Mouse (Mus musculus) E14TG2a.4 (cell line): ENCODE data around the gene Pik3ip1.

ENCODE experiments used
- H3K27me3 ChIP-seq: 2 replicates; pipeline ENCODE4 v1.6.1; 2014; ENCODE audit warnings: low read length, control low read depth; ENCODE audit not compliant: insufficient read depth
- H3K36me3 ChIP-seq: 2 replicates; pipeline ENCODE4 v1.6.1; 2014; ENCODE audit warnings: low read length, control low read depth; ENCODE audit not compliant: insufficient read depth
- H3K4me1 ChIP-seq: replicated peaks from 2 replicates; pipeline ENCODE4 v1.6.1; 2014; ENCODE audit warnings: low read depth, low read length, control low read depth
- H3K4me3 ChIP-seq: replicated peaks from 2 replicates; pipeline ENCODE4 v1.5.1; 2014; ENCODE audit warnings: mild to moderate bottlenecking, low read length
- H3K9me3 ChIP-seq: 2 replicates; pipeline ENCODE4 v1.6.1; 2014; ENCODE audit warnings: low read length, control low read depth
- CTCF ChIP-seq: conservative IDR thresholded peaks from 2 replicates; pipeline ENCODE4 v1.5.1; 2014; ENCODE audit warnings: low read length
- NANOG ChIP-seq: IDR thresholded peaks from 2 replicates; pipeline ENCODE4 v1.6.1; 2014; ENCODE audit warnings: borderline replicate concordance, low read length, mixed read lengths
- POU5F1 ChIP-seq: IDR thresholded peaks from 2 replicates; pipeline ENCODE4 v1.6.1; 2014; ENCODE audit warnings: low read length, borderline replicate concordance

Gene Pik3ip1

DNA sequence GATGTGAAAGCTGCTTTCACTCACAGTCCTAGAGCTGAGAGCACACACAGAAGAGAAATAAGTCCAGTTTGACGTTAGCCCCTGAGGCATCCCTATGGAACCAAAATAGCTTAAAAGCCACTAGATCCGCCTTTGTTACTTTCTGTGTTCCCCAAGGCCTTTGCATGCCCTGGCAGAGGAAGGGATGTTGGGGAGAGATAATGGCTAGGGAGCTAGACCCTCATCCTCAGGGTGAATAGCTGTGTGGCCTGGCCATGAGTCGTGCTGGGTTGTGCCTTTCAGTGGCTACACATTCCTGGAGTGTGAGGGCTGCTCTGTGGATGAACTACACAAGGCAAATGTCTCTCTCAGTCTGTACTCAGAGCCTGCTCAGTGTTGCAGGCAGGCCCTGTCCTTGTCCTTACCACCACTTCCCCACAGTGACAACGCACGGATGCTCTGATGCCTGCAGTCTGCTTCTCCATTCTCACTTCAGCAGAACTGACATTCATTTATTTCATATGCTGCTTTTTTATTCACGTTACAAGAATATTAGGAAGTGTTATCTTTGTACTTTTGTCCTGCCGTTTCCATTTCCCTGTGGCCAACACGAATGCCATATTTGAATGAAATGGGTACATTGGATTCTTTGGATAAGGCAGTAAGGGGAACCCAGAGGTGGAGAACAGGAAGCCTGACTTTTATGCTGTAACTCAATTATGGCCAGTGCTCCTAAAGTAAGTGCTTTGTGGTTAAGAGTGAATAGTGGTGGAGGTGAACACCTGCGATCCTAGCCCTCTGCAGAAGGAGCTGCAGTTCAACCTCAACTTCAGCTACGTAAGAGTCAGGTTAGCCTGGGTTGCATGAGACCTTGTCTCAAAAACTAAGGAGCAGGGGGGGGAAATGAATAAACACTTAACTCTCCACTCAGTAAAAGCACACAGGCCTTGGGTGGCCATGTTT, 32.1 kb upstream of the Pik3ip1 start:
- TF ChIP-seq POU5F1 (no peak), CTCF (no peak)
- Histone ChIP-seq H3K4me3 (no peak overlapping the region), H3K27me3 (no peaks in the 10 kb centered on the region), H3K36me3 (peaks cover 100% of the 10 kb centered on the region), H3K4me1 (peaks cover 99% of the 10 kb centered on the region), H3K9me3 (no peaks in the 10 kb centered on the region)

DNA sequence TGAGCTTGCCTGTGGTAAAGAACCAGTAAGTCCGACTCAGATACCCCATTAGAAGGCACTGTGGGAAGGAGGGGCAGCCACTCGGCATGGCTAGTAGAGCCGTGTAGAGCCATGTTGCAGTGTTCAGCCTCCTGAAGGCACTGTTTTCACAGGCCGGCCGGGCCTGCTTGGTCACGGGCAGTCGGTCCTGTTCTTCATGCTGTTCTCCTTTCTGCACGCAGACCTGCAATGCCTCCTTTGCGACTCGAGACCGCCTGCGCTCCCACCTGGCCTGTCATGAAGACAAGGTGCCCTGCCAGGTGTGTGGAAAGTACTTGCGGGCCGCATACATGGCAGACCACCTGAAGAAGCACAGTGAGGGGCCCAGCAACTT, 31.4 kb upstream of the Pik3ip1 start:
- Histone ChIP-seq H3K27me3 (no peaks in the 10 kb centered on the region), H3K4me3 (0 out of 2 replicates have a peak overlapping the region, but pooled peaks have one; percentile 10), H3K36me3 (peaks cover 100% of the 10 kb centered on the region), H3K4me1 (peaks cover 99% of the 10 kb centered on the region), H3K9me3 (no peaks in the 10 kb centered on the region)
- TF ChIP-seq CTCF: no peak
- no peak for TF ChIP-seq NANOG

DNA sequence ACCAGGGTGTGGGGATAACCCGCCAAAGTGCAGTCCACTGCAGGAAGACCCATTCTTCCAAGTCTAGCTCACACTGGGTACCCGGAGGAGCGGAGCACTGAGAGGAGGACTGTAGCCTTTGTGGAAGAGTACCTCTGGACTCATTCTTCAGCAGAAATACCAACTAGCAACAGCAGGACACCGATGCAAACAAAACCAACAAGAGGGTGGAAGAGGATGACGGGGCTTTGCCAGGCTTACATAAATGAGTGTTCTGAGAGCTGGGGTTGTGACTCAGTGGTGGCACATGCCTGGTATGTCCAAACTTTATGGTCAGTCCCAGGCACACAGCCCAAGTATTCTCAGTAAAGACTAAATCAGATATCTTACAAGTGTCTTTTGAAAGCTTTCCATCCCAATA, 29.1 kb upstream of the Pik3ip1 start:
- Histone ChIP-seq H3K9me3 (no peaks in the 10 kb centered on the region), H3K27me3 (no peaks in the 10 kb centered on the region), H3K36me3 (peaks cover 100% of the 10 kb centered on the region), H3K4me3 (no peak overlapping the region), H3K4me1 (peaks cover 95% of the 10 kb centered on the region)
- no peak for TF ChIP-seq POU5F1
- no peak for TF ChIP-seq CTCF
- TF ChIP-seq NANOG: no peak

DNA sequence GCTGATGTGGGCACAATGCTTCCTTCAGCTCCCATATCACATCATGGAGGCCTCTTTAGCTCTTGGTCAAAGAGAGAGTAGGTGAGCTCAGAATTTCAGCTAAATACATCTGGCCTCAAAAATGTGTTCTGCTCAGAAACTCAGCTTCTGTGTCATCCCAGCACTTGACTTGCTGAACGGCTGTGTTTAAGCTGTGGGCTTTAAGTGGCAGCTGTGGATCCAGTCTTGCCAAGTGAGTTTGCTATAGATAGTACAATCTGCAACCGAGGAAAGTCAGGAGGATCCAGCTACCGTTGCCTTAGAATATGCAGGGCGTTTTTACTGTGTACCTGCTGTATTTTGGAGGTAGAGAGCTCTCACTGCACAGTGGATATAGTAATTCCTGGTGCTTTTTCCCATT, 27.8 kb upstream of the Pik3ip1 start:
- TF ChIP-seq NANOG: no peak
- TF ChIP-seq CTCF: no peak
- TF ChIP-seq POU5F1: no peak
- Histone ChIP-seq H3K36me3 (peaks cover 100% of the 10 kb centered on the region), H3K9me3 (no peaks in the 10 kb centered on the region), H3K4me3 (no peak overlapping the region), H3K27me3 (no peaks in the 10 kb centered on the region), H3K4me1 (peaks cover 95% of the 10 kb centered on the region)

DNA sequence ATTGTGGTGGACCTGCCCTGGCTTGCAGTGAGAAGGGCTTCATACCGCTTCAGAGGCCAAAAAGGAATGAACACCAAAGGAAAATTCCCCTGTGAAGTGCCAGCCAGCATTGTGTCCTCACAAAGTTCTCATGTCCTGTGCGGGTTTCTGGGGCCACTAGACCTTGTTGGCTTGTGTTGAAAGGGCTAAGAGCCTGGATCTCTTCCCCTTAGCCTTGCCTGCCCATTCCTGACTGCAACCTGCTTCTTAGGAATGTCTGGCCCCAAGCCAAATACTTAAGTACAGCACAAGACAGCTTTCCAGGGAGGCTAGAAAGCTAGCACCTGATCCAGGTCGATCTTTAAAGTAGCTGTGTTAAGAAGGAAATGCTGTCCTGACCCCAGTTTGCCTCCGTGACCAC, 27.4 kb upstream of the Pik3ip1 start:
- Histone ChIP-seq H3K4me1 (peaks cover 95% of the 10 kb centered on the region), H3K27me3 (no peaks in the 10 kb centered on the region), H3K9me3 (no peaks in the 10 kb centered on the region), H3K4me3 (no peak overlapping the region), H3K36me3 (peaks cover 100% of the 10 kb centered on the region)
- TF ChIP-seq CTCF: no peak
- no peak for TF ChIP-seq POU5F1
- no peak for TF ChIP-seq NANOG

DNA sequence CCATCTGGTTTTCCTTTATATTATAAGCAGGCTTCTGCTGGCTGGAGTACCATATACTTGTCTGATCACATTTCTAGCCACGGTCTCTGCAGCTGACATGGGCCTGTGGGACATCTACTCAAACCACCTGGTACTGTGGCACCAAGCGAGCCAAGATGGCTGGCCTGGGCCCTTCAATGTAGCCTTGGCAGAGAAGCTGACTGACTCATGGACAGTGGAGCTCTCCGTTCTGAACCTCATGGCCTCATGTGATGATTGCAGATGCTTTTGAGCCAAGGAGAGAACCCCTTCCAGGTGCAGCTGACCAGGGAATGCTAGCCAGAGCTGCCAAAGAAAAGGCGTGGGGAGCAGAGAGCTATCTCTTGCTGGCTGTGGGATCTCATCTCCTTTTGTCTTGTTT, 24.4 kb upstream of the Pik3ip1 start:
- Histone ChIP-seq H3K9me3 (no peaks in the 10 kb centered on the region), H3K4me3 (no peak overlapping the region), H3K4me1 (peaks cover 79% of the 10 kb centered on the region), H3K27me3 (no peaks in the 10 kb centered on the region), H3K36me3 (peaks cover 100% of the 10 kb centered on the region)
- TF ChIP-seq NANOG: no peak
- no peak for TF ChIP-seq POU5F1
- TF ChIP-seq CTCF: no peak

DNA sequence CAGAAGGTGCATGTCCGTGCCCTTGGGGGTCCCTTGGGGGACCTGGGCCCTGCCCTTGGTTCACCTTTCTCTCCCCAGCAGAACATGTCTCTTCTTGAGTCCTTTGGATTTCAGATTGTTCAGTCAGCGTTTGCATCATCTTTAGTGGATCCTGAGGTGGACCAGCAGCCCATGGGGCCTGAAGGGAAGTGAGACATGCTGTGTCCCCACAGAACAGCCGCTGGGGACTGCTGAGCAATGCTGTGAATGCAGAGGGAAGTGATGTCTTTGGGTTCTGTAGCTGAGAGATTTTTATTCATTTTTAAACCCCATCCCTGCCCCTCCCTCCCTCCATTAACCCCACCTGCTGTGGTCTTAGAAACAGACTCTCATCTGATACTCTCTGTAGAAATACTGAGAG, 22.3 kb upstream of the Pik3ip1 start:
- Histone ChIP-seq H3K27me3 (no peaks in the 10 kb centered on the region), H3K9me3 (no peaks in the 10 kb centered on the region), H3K36me3 (peaks cover 100% of the 10 kb centered on the region), H3K4me1 (peaks cover 74% of the 10 kb centered on the region), H3K4me3 (no peak overlapping the region)
- TF ChIP-seq POU5F1 (no peak), NANOG (no peak), CTCF (no peak)

DNA sequence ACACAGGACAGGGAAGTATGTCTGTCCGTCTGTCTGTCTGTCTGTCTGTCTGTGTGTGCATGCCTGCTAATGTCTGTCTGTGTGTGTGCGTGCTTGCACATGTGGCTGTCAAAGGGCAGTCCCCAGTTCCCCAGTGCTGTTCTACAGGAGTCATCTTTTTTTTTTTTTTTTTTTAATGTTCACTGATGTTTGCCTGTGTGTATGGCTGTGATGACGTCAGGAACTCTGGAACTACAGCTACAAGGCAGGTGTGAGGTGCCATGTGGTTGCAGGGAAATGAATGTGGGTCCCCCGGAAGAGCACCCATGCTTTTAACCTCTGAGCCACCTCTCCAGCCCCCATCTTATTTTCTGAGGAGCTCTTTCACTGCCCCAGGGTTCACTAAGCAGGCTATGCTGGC, 20.3 kb upstream of the Pik3ip1 start:
- no peak overlapping the region for H3K4me3 ChIP-seq
- peaks cover 71% of the 10 kb centered on the region for H3K4me1 ChIP-seq
- no peak for TF ChIP-seq POU5F1
- no peak for TF ChIP-seq NANOG
- no peak for TF ChIP-seq CTCF
- H3K9me3 ChIP-seq: no peaks in the 10 kb centered on the region
- no peaks in the 10 kb centered on the region for H3K27me3 ChIP-seq
- peaks cover 90% of the 10 kb centered on the region for H3K36me3 ChIP-seq
